Comparison of ENCODE assay signal across 7 mouse cellular contexts in the genomic region with DNA sequence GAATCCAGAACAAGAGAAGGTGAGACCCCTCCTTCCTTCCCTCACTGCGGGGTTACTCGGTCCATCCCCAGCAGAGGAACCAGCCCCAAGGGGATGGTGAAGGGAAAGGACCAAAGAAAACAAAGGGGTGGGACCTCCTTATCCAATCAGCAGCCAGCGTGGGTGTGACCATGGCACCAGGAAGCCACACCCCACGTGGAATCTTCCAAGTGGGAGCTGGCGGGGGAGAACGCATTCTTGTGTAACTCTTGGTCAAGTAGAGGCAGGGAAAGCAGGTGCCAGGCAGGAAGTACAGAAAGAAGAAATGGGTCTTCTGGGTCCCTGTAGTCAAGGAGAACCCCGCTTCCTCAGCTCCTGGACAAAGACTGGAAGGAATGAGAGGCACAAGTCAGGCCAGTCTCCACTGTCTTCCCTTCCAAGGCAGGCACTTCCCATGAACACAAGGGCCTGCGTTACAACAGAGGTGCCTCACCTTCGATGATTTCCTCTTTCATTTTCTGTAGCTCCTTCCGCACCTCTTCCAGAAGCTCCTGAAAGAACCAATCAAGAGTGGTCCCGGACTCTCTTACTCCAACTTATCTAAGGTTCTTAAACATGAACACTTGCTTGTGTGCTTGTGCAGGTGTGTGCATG. TPM values are rescaled to one million over a fixed set of nuclear protein-coding genes. Genes with fewer than 3 reads are reported as not detected.
A peak's percentile ranks its signal among the peaks of the same experiment; 100 is the strongest.
DNase-seq lines count a peak whose midpoint lies in the region; ATAC-seq and TF ChIP-seq lines count a peak whose summit lies in the region.

No protein-coding gene starts in this region.

- H3K9me3 ChIP-seq in intestine, postnatal 0 days (ENCODE audit: control insufficient read depth), result no peaks in the 10 kb centered on the region
- no peaks in the 10 kb centered on the region for H3K9me3 ChIP-seq in midbrain, embryonic 15.5 days
- H3K9me3 ChIP-seq in stomach, embryonic 14.5 days (ENCODE audit: control insufficient read depth, low read depth, low read length), result no peaks in the 10 kb centered on the region

- H3K4me3 ChIP-seq in intestine, postnatal 0 days (ENCODE audit: low read depth, low read length), result no peak overlapping the region
- H3K4me3 ChIP-seq in midbrain, embryonic 15.5 days, result no peak overlapping the region
- no peak overlapping the region for H3K4me3 ChIP-seq in stomach, embryonic 14.5 days (ENCODE audit: low read depth, low read length)

- H3K4me1 ChIP-seq in intestine, postnatal 0 days (replicated peaks; ENCODE audit: control insufficient read depth, insufficient read depth, low read length), result peaks cover 4% of the 10 kb centered on the region; the same call in 1 of the 2 replicates
- H3K4me1 ChIP-seq in midbrain, embryonic 15.5 days, result no peaks in the 10 kb centered on the region
- H3K4me1 ChIP-seq in stomach, embryonic 14.5 days (ENCODE audit: control insufficient read depth, insufficient read depth, low read length), result no peaks in the 10 kb centered on the region

- peak; percentile 84 for ATAC-seq in intestine, postnatal 0 days
- ATAC-seq in midbrain, embryonic 15.5 days (replicated peaks), result peak; percentile 71
- ATAC-seq in stomach, embryonic 14.5 days (ENCODE audit: insufficient number of reproducible peaks, insufficient read depth, low FRiP score, low read depth), result peak; percentile 82; the same call in 1 of the 2 replicates

- H3K4me2 ChIP-seq in intestine, postnatal 0 days (replicated peaks; ENCODE audit: low read depth), result peak overlapping the region; percentile 21; the same call in 1 of the 2 replicates
- no peak overlapping the region for H3K4me2 ChIP-seq in midbrain, embryonic 15.5 days
- H3K4me2 ChIP-seq in stomach, embryonic 14.5 days (replicated peaks; ENCODE audit: low read depth, low read length), result no peak overlapping the region

- no peaks in the 10 kb centered on the region for H3K27me3 ChIP-seq in intestine, postnatal 0 days (replicated peaks; ENCODE audit: control insufficient read depth, insufficient read depth, low read length)
- no peaks in the 10 kb centered on the region for H3K27me3 ChIP-seq in midbrain, embryonic 15.5 days (replicated peaks)
- H3K27me3 ChIP-seq in stomach, embryonic 14.5 days (ENCODE audit: control insufficient read depth, insufficient read depth, low read length), result no peaks in the 10 kb centered on the region

- TF ChIP-seq CTCF in intestine, postnatal 0 days (IDR thresholded peaks at IDR 0.05; ENCODE audit: low read depth), result no peak

- 32% methylated on average over 11 of the region's 11 CpGs for WGBS in intestine, postnatal 0 days
- 32% methylated on average over 11 of the region's 11 CpGs for WGBS in midbrain, embryonic 15.5 days
- 40% methylated on average over 11 of the region's 11 CpGs for WGBS in stomach, embryonic 14.5 days

- H3K27ac ChIP-seq in intestine, postnatal 0 days (ENCODE audit: low read depth, low read length), result peak overlapping the region; percentile 42
- no peak overlapping the region for H3K27ac ChIP-seq in midbrain, embryonic 15.5 days
- no peak overlapping the region for H3K27ac ChIP-seq in stomach, embryonic 14.5 days (ENCODE audit: low read length)

- DNase-seq in R1 (ENCODE audit: low read depth, low spot score) (peak; percentile 99), liver (peak; percentile 92)
- peak; percentile 81 for DNase-seq in embryo, embryonic 10.5 days (ENCODE audit: low spot score)
- peak; percentile 79 to 85 for DNase-seq in heart, adult 18-20 months

- no peak overlapping the region for H3K9ac ChIP-seq in intestine, postnatal 0 days (ENCODE audit: low read depth, low read length)
- no peak overlapping the region for H3K9ac ChIP-seq in midbrain, embryonic 15.5 days
- H3K9ac ChIP-seq in stomach, embryonic 14.5 days (replicated peaks; ENCODE audit: low read depth, low read length), result no peak overlapping the region

- peaks cover 77% of the 10 kb centered on the region for H3K36me3 ChIP-seq in intestine, postnatal 0 days (ENCODE audit: control insufficient read depth, insufficient read depth)
- H3K36me3 ChIP-seq in midbrain, embryonic 15.5 days (replicated peaks), result peaks cover 22% of the 10 kb centered on the region; the same call in 1 of the 2 replicates
- H3K36me3 ChIP-seq in stomach, embryonic 14.5 days (ENCODE audit: control insufficient read depth, insufficient read depth, low read length), result peaks cover 62% of the 10 kb centered on the region

RNA-seq across cellular contexts. Expression of gene Vasp, which starts 14.1 kb away (rescaled TPM):
- total RNA-seq in heart, adult 18-20 months (2021), result 10 to 100 TPM; 26.7 to 27.7 TPM
- polyA plus RNA-seq in intestine, postnatal 0 days (2015; fragmentation: Nextera tagmentation; extraction: Ambion mirVana), result 98.5 and 106 TPM in 2 replicates
- 35.9 and 37.4 TPM in 2 replicates for polyA plus RNA-seq in midbrain, embryonic 15.5 days (2015; fragmentation: Nextera tagmentation; extraction: Ambion mirVana)
- polyA plus RNA-seq in stomach, embryonic 14.5 days (2014; fragmentation: Nextera tagmentation; extraction: Ambion mirVana), result 48.1 and 64.9 TPM in 2 replicates

RNA-seq across cellular contexts. Expression of gene Ppm1n, which starts 22.4 kb away (rescaled TPM):
- not detected for total RNA-seq in heart, adult 18-20 months (2021)
- polyA plus RNA-seq in intestine, postnatal 0 days (2015; fragmentation: Nextera tagmentation; extraction: Ambion mirVana), result 0.12 and 0.14 TPM in 2 replicates
- 1.1 and 1.7 TPM in 2 replicates for polyA plus RNA-seq in midbrain, embryonic 15.5 days (2015; fragmentation: Nextera tagmentation; extraction: Ambion mirVana)
- 0.15 TPM in 1 of 2 replicates, not detected in the other for polyA plus RNA-seq in stomach, embryonic 14.5 days (2014; fragmentation: Nextera tagmentation; extraction: Ambion mirVana)

RNA-seq across cellular contexts. Expression of gene Rtn2, which starts 24.9 kb away (rescaled TPM):
- 100 to 1,000 TPM; 124 to 132 TPM for total RNA-seq in heart, adult 18-20 months (2021)
- 7.1 and 9.3 TPM in 2 replicates for polyA plus RNA-seq in intestine, postnatal 0 days (2015; fragmentation: Nextera tagmentation; extraction: Ambion mirVana)
- polyA plus RNA-seq in midbrain, embryonic 15.5 days (2015; fragmentation: Nextera tagmentation; extraction: Ambion mirVana), result 112 and 121 TPM in 2 replicates
- 11.7 and 13.9 TPM in 2 replicates for polyA plus RNA-seq in stomach, embryonic 14.5 days (2014; fragmentation: Nextera tagmentation; extraction: Ambion mirVana)

RNA-seq across cellular contexts. Expression of gene Opa3, which starts 29.4 kb away (rescaled TPM):
- total RNA-seq in heart, adult 18-20 months (2021), result 10 to 100 TPM; 65.1 to 70.8 TPM
- 26.5 and 27.5 TPM in 2 replicates for polyA plus RNA-seq in intestine, postnatal 0 days (2015; fragmentation: Nextera tagmentation; extraction: Ambion mirVana)
- polyA plus RNA-seq in midbrain, embryonic 15.5 days (2015; fragmentation: Nextera tagmentation; extraction: Ambion mirVana), result 37.9 and 41.1 TPM in 2 replicates
- polyA plus RNA-seq in stomach, embryonic 14.5 days (2014; fragmentation: Nextera tagmentation; extraction: Ambion mirVana), result 37.1 and 42.9 TPM in 2 replicates

RNA-seq across cellular contexts. Expression of gene Gpr4, which starts 45.2 kb away (rescaled TPM):
- total RNA-seq in heart, adult 18-20 months (2021), result 1 to 10 TPM; 5.5 to 7.1 TPM
- polyA plus RNA-seq in intestine, postnatal 0 days (2015; fragmentation: Nextera tagmentation; extraction: Ambion mirVana), result 1.3 and 1.6 TPM in 2 replicates
- polyA plus RNA-seq in midbrain, embryonic 15.5 days (2015; fragmentation: Nextera tagmentation; extraction: Ambion mirVana), result 3.5 and 4.0 TPM in 2 replicates
- polyA plus RNA-seq in stomach, embryonic 14.5 days (2014; fragmentation: Nextera tagmentation; extraction: Ambion mirVana), result 1.4 and 2.0 TPM in 2 replicates
